Mouse (Mus musculus): ENCODE measurements around the gene Selenon. TPM values are rescaled to one million over a fixed set of nuclear protein-coding genes. Genes with fewer than 3 reads are reported as not detected.

The Selenon gene
- polyA plus RNA-seq, 2 experiments, result 48.5 to 68.5 TPM

DNA sequence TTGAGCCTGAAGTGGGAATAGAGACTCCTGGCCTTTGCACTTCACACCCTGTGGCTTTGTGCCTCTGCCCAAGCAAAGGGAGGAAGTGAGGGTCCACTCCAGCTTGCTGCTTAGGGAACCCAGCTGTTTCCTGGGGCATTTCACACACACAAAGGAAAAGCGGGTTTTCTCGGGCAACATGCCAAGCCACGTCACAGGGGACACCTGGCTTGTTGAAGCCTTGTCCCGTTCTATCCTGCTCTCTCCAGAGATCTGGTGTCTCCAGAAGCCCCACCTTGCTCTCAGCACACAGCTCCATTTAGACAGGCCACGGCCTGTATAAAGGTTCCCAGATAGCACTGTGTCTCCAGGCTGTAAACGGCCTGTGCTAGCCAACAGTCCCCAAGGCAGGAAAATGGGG, 60.2 kb downstream of the Selenon start:
- H3K4me2 ChIP-seq (replicated peaks; ENCODE audit: low read depth, low read length, severe bottlenecking), result no peak overlapping the region
- H3K9ac ChIP-seq (ENCODE audit: low read depth, low read length, severe bottlenecking), result no peak overlapping the region
- no peak for TF ChIP-seq POLR2A (IDR thresholded peaks at IDR 0.05; ENCODE audit: borderline replicate concordance, extremely low read depth, insufficient read depth, insufficient read length)
- H3K4me1 ChIP-seq (ENCODE audit: control insufficient read depth, insufficient read depth, low read length), result peaks cover 15% of the 10 kb centered on the region
- H3K27ac ChIP-seq (replicated peaks; ENCODE audit: low read depth, low read length), result no peak overlapping the region
- no peaks in the 10 kb centered on the region for H3K36me3 ChIP-seq (ENCODE audit: control insufficient read depth, insufficient read depth, low read length)
- no peaks in the 10 kb centered on the region for H3K27me3 ChIP-seq (ENCODE audit: control insufficient read depth, insufficient read depth, low read length)
- no peak for ATAC-seq (ENCODE audit: low FRiP score, low read depth)
- H3K9me3 ChIP-seq (ENCODE audit: control insufficient read depth, low read length), result no peaks in the 10 kb centered on the region
- WGBS, result 56% methylated on average over 6 of the region's 6 CpGs
- DNase-seq (ENCODE audit: low spot score), result peak; percentile 50
- H3K4me3 ChIP-seq (replicated peaks; ENCODE audit: low read length), result no peak overlapping the region

DNA sequence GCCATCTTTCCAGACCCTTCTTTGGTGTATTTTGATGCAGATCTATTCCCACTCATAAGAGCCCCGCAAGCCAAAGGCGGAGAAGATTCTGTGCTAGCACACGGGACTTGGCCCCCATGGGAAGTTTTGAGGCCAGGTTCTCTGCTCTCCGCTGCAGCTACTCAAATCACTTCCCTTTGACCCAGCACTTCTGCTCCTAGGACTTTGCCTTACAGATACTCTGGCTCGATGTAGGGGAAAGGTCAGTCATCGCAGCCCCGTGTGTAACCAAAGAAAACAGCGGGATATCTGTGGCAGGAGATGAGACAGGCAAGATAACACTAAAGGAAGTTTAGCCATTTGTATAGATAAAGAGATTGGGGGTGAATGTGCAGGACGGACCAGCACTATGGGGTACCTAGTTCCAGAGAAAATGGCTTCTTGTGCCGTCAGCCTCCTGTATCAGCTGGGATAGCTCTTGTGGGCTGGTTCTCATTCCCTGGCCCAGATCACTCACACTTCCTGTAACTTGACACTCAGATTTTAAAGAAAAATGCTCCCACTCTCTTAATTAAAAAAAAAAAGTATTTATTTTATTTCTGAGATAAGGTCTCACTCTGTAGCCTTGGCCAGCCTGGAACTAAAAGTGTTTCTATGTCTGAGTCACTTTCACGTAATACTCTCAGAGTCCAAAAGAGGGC, 61.8 kb downstream of the Selenon start:
- Histone ChIP-seq H3K4me2 (replicated peaks; ENCODE audit: low read depth, low read length, severe bottlenecking) (no peak overlapping the region), H3K4me3 (replicated peaks; ENCODE audit: low read length) (no peak overlapping the region), H3K9ac (ENCODE audit: low read depth, low read length, severe bottlenecking) (no peak overlapping the region), H3K36me3 (ENCODE audit: control insufficient read depth, insufficient read depth, low read length) (no peaks in the 10 kb centered on the region), H3K4me1 (ENCODE audit: control insufficient read depth, insufficient read depth, low read length) (peaks cover 3% of the 10 kb centered on the region; the same call in 1 of the 2 replicates), H3K9me3 (ENCODE audit: control insufficient read depth, low read length) (no peaks in the 10 kb centered on the region), H3K27ac (replicated peaks; ENCODE audit: low read depth, low read length) (no peak overlapping the region), H3K27me3 (ENCODE audit: control insufficient read depth, insufficient read depth, low read length) (no peaks in the 10 kb centered on the region)
- TF ChIP-seq POLR2A (IDR thresholded peaks at IDR 0.05; ENCODE audit: borderline replicate concordance, extremely low read depth, insufficient read depth, insufficient read length), result no peak
- 87% methylated on average over 11 of the region's 11 CpGs for WGBS
- DNase-seq (ENCODE audit: low spot score), result no peak
- no peak for ATAC-seq (ENCODE audit: low FRiP score, low read depth)

DNA sequence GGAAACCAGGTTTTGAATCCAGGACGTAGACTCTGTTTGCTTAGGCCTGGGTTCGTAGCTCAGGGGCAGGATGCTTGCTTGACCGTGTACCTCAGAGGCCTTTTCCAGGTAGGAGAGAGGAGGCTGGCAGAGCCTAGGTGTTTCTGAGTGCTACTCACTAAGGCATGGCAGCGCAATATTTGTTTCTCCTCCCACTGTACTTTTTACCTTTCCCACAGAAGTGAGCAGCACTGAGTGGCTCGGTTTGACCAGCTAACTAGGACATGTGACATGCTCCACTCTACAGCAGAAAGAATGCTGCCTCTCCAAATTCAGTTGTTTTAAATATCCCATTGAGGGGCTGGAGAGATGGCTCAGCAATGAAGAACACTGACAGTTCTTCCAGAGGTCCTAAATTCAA, 63.8 kb downstream of the Selenon start:
- Histone ChIP-seq H3K4me1 (ENCODE audit: control insufficient read depth, insufficient read depth, low read length) (no peaks in the 10 kb centered on the region), H3K4me2 (replicated peaks; ENCODE audit: low read depth, low read length, severe bottlenecking) (no peak overlapping the region), H3K36me3 (ENCODE audit: control insufficient read depth, insufficient read depth, low read length) (no peaks in the 10 kb centered on the region), H3K27ac (replicated peaks; ENCODE audit: low read depth, low read length) (no peak overlapping the region), H3K9ac (ENCODE audit: low read depth, low read length, severe bottlenecking) (no peak overlapping the region), H3K4me3 (replicated peaks; ENCODE audit: low read length) (no peak overlapping the region), H3K27me3 (ENCODE audit: control insufficient read depth, insufficient read depth, low read length) (no peaks in the 10 kb centered on the region), H3K9me3 (ENCODE audit: control insufficient read depth, low read length) (no peaks in the 10 kb centered on the region)
- ATAC-seq (ENCODE audit: low FRiP score, low read depth) (no peak), DNase-seq (ENCODE audit: low spot score) (no peak)
- 90% methylated on average over 5 of the region's 5 CpGs for WGBS
- TF ChIP-seq POLR2A (IDR thresholded peaks at IDR 0.05; ENCODE audit: borderline replicate concordance, extremely low read depth, insufficient read depth, insufficient read length), result no peak

Small RNA genes lying within 50 kb of the gene (microRNA-seq; reads per million reads assigned to microRNA genes)
- gene Mir6403, result not detected

Other genes starting within 250 kb of the Selenon start
- 4.3 and 5.1 TPM in 2 replicates for gene Trim63, start 237.0 kb downstream of the Selenon start, polyA plus RNA-seq (2012; rRNA removed)
- gene Trim63, start 237.0 kb downstream of the Selenon start, polyA plus RNA-seq (2014; fragmentation: Nextera tagmentation; extraction: Ambion mirVana), result 1.3 and 1.4 TPM in 2 replicates
- 0.76 and 0.78 TPM in 2 replicates for gene Slc30a2, start 209.0 kb downstream of the Selenon start, polyA plus RNA-seq (2012; rRNA removed)
- gene Slc30a2, start 209.0 kb downstream of the Selenon start, polyA plus RNA-seq (2014; fragmentation: Nextera tagmentation; extraction: Ambion mirVana), result 0.21 and 0.54 TPM in 2 replicates
- 10.0 and 14.2 TPM in 2 replicates for gene Extl1, start 168.3 kb downstream of the Selenon start, polyA plus RNA-seq (2012; rRNA removed)
- 7.2 TPM in 2 replicates for gene Extl1, start 168.3 kb downstream of the Selenon start, polyA plus RNA-seq (2014; fragmentation: Nextera tagmentation; extraction: Ambion mirVana)
- gene Pafah2, start 155.8 kb downstream of the Selenon start, polyA plus RNA-seq (2012; rRNA removed), result 25.9 and 30.2 TPM in 2 replicates
- 14.3 and 17.1 TPM in 2 replicates for gene Pafah2, start 155.8 kb downstream of the Selenon start, polyA plus RNA-seq (2014; fragmentation: Nextera tagmentation; extraction: Ambion mirVana)
- 246 and 428 TPM in 2 replicates for gene Stmn1, start 83.8 kb downstream of the Selenon start, polyA plus RNA-seq (2012; rRNA removed)
- 1,273 and 1,449 TPM in 2 replicates for gene Stmn1, start 83.8 kb downstream of the Selenon start, polyA plus RNA-seq (2014; fragmentation: Nextera tagmentation; extraction: Ambion mirVana)
- 5.9 and 8.2 TPM in 2 replicates for gene Paqr7, start 55.5 kb downstream of the Selenon start, polyA plus RNA-seq (2012; rRNA removed)
- gene Paqr7, start 55.5 kb downstream of the Selenon start, polyA plus RNA-seq (2014; fragmentation: Nextera tagmentation; extraction: Ambion mirVana), result 2.3 and 2.9 TPM in 2 replicates
- 6.7 and 10.3 TPM in 2 replicates for gene Aunip, start 41.2 kb downstream of the Selenon start, polyA plus RNA-seq (2012; rRNA removed)
- 3.5 and 3.6 TPM in 2 replicates for gene Aunip, start 41.2 kb downstream of the Selenon start, polyA plus RNA-seq (2014; fragmentation: Nextera tagmentation; extraction: Ambion mirVana)
- 111 and 132 TPM in 2 replicates for gene Mtfr1l, start 16.8 kb downstream of the Selenon start, polyA plus RNA-seq (2012; rRNA removed)
- gene Mtfr1l, start 16.8 kb downstream of the Selenon start, polyA plus RNA-seq (2014; fragmentation: Nextera tagmentation; extraction: Ambion mirVana), result 123 and 140 TPM in 2 replicates
- gene Man1c1, start 152.1 kb upstream of the Selenon start, polyA plus RNA-seq (2012; rRNA removed), result 9.1 and 10.6 TPM in 2 replicates
- gene Man1c1, start 152.1 kb upstream of the Selenon start, polyA plus RNA-seq (2014; fragmentation: Nextera tagmentation; extraction: Ambion mirVana), result 5.1 and 5.9 TPM in 2 replicates
- 18.0 and 22.0 TPM in 2 replicates for gene Ldlrap1, start 215.9 kb upstream of the Selenon start, polyA plus RNA-seq (2012; rRNA removed)
- gene Ldlrap1, start 215.9 kb upstream of the Selenon start, polyA plus RNA-seq (2014; fragmentation: Nextera tagmentation; extraction: Ambion mirVana), result 25.1 and 27.9 TPM in 2 replicates

Measured in limb, embryonic 14.5 days (tissue).